Mouse (Mus musculus) gastrocnemius, postnatal 4 days (tissue): ENCODE results near the gene Olfr275. TPM values are rescaled to one million over a fixed set of nuclear protein-coding genes. Genes with fewer than 3 reads are reported as not detected.
"Not testable (repeated sequence)": the region's sequence is repeated elsewhere in the genome, so short reads cannot be mapped to it uniquely, and the experiment has no call there.

Experiments
- DNase-seq, 2 experiments: peaks; one replicate each; pipeline ENCODE4 v3.0.0; 2021 to 2022; ENCODE audit warnings: low spot score in 2 of 2, mixed read lengths in 2 of 2
- long read RNA-seq, 2 experiments: library from polyadenylated mRNA; stranded (forward); transcript quantifications; one replicate each; pipeline ENCODE4 v2.0.0; 2021
- total RNA-seq, 2 experiments: library from RNA; stranded (reverse); gene quantifications; 2 replicates each; pipeline ENCODE4 v1.2.3; 2021

Gene Olfr275
- not detected for total RNA-seq
- long read RNA-seq, experiment 1, result 0 reads
- long read RNA-seq, experiment 2, result 0 reads

- DNase-seq, result no peak
Observed at GRCm38 (mm10) chr4:52814304-52814703, at the start of gene Olfr275. Olfr275 (plus strand) TSS chr4:52814604.

GRCm38 (mm10) chr4:52765612-52766011 is 48.8 kb upstream of the Olfr275 start:
- no peak for DNase-seq

- DNase-seq, result no peak
Observed at GRCm38 (mm10) chr4:52772186-52772585, 42.2 kb upstream of the Olfr275 start.

GRCm38 (mm10) chr4:52800013-52800412 is 14.4 kb upstream of the Olfr275 start:
- no peak for DNase-seq

GRCm38 (mm10) chr4:52811871-52812270 is 2.5 kb upstream of the Olfr275 start:
- no peak for DNase-seq

GRCm38 (mm10) chr4:52821375-52821774 is 7.0 kb downstream of the Olfr275 start:
- no peak for DNase-seq

GRCm38 (mm10) chr4:52845411-52845810 is 31.0 kb downstream of the Olfr275 start:
- DNase-seq, result not testable (repeated sequence)

- no peak for DNase-seq
Observed at GRCm38 (mm10) chr4:52849039-52849635, 34.7 kb downstream of the Olfr275 start.

GRCm38 (mm10) chr4:52849672-52850071 is 35.3 kb downstream of the Olfr275 start:
- DNase-seq, result no peak

- DNase-seq, result no peak
Observed at GRCm38 (mm10) chr4:52859136-52859535, 44.7 kb downstream of the Olfr275 start, which contains the start of gene Olfr273. Olfr273 (minus strand) TSS chr4:52859236.

- no peak for DNase-seq
Observed at GRCm38 (mm10) chr4:52864156-52864555, 49.8 kb downstream of the Olfr275 start.

Other genes starting within 250 kb of the Olfr275 start
- gene Toporsl, start 218.3 kb upstream of the Olfr275 start, total RNA-seq, result not detected
- gene Olfr273, start 44.6 kb downstream of the Olfr275 start, total RNA-seq, result not detected
- not detected for gene Olfr272, start 104.6 kb downstream of the Olfr275 start, total RNA-seq
- gene Olfr270, start 149.9 kb downstream of the Olfr275 start, total RNA-seq, result not detected
- gene Nipsnap3a, start 174.7 kb downstream of the Olfr275 start, total RNA-seq, result not detected
- 10 to 100 TPM; 16.0 to 17.0 TPM for gene Nipsnap3b, start 197.3 kb downstream of the Olfr275 start, total RNA-seq